Mouse (Mus musculus) ES-E14 (cell line): ENCODE measurements at regions not wholly inside any gene's neighbourhood (a gene's known extent, or its start where the extent isn't known, plus 50 kb on each side); places are given as distances from the start of the nearest gene placed in this dataset.

Source experiments
- CHD2 ChIP-seq: IDR thresholded peaks from 2 replicates; pipeline ENCODE4 v1.6.1; 2014; ENCODE audit warnings: mild to moderate bottlenecking, low read depth, low read length, inconsistent platforms
- HCFC1 ChIP-seq: IDR thresholded peaks from 2 replicates; pipeline ENCODE4 v1.6.1; 2012; ENCODE audit warnings: low read length, inconsistent platforms, borderline replicate concordance; ENCODE audit not compliant: insufficient read depth
- MAFK ChIP-seq: IDR thresholded peaks from 2 replicates; pipeline ENCODE4 v1.6.1; 2014; ENCODE audit warnings: mild to moderate bottlenecking, low read depth, low read length, inconsistent platforms; ENCODE audit not compliant: insufficient read depth
- ZC3H11A ChIP-seq: IDR thresholded peaks from 2 replicates; pipeline ENCODE4 v1.6.1; 2012; ENCODE audit warnings: low read depth, mild to moderate bottlenecking, inconsistent platforms, low read length, borderline replicate concordance

- no peak for TF ChIP-seq CHD2
- TF ChIP-seq MAFK: no peak
- no peak for TF ChIP-seq HCFC1
- TF ChIP-seq ZC3H11A: no peak
These were observed 67.7 kb upstream of the Zdhhc17 start for GRCm38 (mm10) chr10:111077632-111078031.
